Mouse (Mus musculus) kidney, postnatal 36 days (tissue): Measurements from ENCODE around the gene Arvcf.

Experiments used
- DNase-seq, 2 experiments: peaks; one replicate each; pipeline ENCODE4 v3.0.0; 2021 to 2022; ENCODE audit warnings: mixed read lengths in 2 of 2

Arvcf gene

DNA sequence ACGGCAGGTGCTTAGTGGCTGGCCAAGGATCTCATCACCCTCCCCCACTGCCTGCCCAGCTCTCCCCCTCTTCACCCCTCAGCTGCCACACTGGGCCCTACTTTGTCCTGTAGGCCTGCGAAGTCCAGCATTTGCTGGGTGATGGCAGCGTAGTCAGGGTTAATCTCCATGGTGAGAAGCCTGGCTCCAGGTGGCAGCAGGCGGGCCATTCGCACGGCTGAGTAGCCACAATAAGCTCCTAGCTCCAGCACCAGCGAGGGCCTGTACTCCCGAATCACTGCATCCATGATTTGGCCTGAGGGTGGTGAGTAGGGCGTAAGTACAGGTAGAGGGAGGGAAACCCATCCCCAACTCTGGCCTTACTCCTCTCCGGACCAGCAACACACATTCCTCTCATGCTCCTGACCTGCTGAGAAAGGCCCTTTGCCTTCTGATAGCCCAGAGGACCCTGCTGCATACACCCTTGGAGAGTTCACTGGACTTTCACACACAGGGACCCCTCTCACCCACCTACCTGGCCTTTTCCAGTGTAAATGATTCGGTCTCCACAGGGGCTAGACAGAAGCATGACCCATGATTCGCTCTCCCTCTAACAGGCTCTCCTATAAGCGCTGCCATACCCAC lies 63.2 kb downstream of the Arvcf start:
- DNase-seq = peak; percentile 78 to 84

DNA sequence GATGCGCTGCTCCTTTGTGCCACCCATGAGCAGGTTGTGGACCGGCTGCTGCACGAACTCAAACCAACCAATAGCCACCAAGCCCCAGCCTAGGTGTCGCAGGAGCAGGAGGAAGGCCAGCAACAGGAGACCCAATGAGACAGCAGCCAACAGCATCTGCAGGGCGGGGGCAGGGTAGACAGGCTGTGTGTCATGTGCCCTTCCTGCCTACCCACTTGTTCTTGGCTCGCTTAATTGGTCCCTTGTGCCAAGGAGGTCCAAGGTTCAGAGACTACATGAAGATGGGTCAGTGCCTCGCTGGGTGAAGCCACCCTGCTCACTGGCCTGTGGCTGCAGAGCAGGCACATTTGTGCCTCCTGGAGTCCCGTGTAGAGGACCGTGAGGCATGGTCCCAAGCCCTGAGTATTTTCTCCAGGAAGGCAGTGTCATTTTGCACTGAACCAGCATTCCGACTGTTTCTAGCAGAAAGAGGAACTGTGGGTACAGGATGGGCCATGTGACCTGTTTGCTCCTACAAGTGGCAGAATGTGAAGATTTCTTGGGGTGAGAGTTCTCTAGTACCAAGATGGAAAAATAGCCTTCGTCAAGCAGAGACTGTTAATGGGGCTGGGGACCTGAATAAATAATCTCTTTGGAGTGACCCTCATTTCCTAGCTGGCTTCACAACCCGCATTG lies 64.0 kb downstream of the Arvcf start:
- DNase-seq = peak; percentile 89 to 96

DNA sequence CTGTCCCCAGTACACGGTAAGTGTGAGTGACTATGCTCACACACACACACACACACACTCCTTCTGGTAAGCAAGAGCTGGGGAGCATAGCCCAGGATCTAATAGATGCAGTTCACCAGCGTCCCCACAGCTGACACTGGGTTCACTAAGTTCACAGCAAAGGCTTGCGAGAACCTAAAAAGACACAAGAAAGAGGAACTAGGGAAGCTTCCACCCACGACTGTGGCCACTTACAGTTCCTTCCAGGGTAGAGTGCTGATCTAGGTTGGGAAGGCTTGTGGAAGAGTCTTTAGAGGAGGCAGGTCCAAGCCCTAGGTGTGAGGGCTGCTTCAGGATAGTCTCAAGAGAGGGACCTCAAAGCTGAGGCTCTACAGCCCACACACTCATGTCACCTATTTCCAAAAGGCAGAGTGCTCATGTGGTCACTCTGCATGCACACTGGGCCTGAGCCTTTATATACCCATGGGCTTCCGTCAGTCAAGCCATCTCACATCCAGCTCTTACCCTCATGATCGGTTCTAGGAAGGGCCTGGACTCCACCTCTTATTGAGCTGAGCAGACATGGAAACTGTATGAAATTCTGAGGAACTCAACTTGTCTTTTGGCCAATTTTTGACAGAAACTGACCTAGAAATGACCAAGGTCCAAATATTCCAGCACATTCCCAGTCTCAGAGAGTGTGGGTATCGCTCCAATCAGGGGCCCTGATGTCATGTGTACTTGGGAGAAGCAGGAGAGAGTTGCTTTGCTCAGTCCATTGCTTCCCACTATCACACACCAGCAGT lies 65.2 kb downstream of the Arvcf start:
- DNase-seq = no peak

- DNase-seq = peak; percentile 45 to 80
These were observed 68.2 kb downstream of the Arvcf start for GRCm38 (mm10) chr16:18416094-18416761.

DNA sequence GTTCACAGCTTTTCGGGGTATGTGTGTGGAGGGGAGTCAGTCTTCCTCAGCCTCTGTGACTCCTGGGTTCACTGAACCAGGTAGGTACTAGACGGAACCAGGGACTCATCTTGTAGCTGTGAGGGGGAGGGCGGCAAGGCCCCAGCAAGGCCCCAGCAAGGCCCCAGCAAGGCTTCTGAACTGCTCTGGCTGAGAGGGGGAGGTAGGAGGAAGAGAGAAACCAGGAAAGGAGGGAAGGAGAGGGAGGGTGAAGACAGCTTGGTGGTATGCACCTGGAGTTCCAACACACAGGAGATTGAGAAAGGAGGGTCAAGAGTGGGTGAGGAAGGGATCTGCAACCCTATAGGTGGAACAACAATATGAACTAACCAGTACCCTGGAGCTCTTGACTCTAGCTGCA lies 68.9 kb downstream of the Arvcf start:
- no peak for DNase-seq

DNA sequence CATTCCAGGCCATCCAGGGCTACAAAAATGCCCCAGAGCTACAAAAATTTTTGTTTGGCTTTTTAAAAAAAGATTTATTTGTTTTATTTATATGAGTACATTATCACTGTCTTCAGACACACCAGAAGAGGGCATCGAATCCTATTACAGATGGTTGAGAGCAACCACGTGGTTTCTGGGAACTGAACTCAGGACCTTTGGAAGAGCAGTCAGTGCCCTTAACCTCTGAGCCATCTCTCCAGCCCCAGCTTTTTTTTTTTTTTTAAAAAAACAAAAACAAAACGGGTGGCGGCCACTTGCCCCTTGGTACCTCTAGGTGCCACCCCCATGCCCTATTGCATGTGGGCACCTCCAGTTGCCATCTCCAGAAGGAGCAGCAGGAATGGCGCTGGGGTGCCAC lies 69.5 kb downstream of the Arvcf start:
- DNase-seq = no peak

- DNase-seq = no peak
These were observed 71.0 kb downstream of the Arvcf start for GRCm38 (mm10) chr16:18418756-18419602.

GRCm38 (mm10) chr16:18419603-18420026 lies 71.6 kb downstream of the Arvcf start:
- no peak for DNase-seq

- DNase-seq = no peak
These were observed 72.6 kb downstream of the Arvcf start for GRCm38 (mm10) chr16:18420571-18420970.

DNA sequence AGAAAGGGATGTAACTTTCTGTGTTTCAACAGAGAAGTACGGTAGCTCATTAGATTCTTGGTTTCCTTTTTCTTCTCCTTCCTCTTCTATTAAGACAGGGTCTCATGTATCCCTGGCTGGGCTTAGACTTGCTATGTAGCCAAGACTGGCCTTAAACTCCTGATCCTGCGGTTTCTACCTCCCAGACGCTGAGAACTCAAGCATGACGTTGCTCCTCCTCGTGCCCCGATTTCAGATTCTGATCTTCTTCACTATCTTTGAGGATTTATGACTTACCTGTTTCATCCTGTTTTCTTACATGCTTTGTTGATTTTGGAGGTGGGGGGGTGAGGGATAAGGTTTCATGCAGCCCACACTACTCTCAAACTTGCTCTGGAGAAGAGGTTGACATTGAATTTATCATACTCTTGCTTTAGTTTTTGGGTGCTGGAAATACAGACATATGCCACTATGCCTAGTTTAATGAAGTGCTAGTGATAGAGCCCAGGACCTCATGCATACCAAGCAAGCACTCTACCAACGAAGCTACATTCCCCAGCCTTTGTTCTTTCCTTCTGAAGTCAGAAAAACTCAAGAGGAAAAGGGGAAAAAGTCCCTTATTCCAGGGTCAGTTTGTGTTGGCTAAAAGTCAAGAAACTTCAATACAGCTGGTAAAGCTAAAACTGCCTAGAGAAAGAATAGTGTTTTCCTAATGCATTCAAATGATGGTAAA lies 75.4 kb downstream of the Arvcf start:
- DNase-seq = peak; percentile 51

DNA sequence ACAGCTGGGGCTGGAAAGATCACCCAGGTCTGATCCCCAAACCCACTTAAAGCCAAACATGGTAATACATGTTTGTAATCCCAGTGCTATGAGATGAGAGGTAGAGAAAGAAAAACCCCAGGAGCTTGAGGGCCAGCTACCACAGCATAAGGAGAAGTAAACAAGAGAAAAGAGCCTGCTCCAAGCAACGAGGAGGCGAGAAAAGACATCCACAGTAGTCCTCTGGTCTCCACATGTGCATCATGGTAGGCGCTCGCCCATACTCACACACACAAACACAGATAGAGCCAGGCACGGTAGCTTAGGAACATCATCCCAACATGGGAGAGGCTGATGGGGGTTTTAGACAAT lies 75.9 kb downstream of the Arvcf start:
- DNase-seq = no peak

DNA sequence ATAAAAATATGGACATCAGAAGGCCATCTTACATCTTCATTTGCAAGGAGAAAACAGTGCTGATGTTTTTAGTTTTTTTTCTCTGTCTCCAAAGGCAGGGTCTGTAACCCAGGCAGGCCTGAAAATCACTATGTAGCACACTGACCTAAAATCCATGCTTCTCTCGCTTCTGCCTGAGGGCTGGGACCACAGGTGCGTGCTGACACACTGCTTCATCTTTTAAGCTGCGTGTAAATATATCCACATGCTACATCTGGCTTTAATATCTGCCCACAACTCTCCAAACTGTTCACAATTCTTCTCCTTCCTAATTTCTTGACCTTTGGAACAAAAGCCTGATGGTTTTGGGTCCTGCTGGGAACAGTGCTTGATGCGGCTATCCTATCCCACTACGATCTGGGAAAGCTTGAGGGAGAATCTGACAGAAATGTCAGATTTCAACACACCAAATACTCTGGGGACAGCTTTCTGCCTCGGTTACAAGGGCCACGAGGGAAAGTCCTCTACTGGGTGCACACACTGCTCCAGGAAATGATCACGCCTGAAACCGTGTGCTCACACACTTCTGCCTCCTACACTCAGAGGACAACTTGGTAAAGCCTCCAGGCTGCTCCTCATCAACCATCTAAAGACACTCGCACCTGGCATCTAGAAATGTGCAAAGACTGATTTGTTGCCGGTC lies 76.5 kb downstream of the Arvcf start:
- no peak for DNase-seq

DNA sequence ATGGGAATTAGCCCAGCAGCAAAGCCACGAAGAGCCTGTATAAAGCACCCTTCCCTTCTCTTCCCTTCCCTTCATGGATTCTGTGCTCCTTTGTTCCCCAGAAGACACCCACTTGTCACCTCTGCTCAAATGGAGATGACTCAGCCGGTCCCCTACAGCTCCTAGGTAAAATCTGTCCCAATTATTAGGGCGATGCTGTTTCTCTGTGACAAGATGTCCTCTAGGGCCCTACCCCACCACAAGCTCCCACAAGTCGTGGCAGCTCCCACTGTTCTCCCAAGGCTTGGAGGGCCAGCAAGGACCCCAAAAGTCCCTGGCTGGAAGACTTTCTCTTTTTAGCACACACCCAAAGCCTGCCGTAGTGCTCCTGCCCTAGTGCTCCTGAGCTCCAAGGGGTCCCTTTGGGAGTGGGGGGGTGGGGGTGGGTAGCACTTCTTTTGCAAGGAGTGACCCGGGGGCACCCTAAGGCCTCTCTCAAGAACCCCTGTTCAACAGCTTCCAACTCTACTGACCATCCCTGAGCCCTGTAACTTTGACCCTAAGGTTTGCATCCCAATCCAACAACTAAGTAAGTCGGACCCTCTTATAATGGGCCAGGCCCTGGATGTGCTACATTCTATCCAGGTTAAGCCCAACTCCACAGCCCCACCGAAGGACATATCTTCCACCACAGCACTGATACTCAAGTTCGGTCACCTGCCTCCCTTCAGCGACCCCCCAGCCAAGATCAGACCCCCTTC lies 77.7 kb downstream of the Arvcf start:
- no peak for DNase-seq

DNA sequence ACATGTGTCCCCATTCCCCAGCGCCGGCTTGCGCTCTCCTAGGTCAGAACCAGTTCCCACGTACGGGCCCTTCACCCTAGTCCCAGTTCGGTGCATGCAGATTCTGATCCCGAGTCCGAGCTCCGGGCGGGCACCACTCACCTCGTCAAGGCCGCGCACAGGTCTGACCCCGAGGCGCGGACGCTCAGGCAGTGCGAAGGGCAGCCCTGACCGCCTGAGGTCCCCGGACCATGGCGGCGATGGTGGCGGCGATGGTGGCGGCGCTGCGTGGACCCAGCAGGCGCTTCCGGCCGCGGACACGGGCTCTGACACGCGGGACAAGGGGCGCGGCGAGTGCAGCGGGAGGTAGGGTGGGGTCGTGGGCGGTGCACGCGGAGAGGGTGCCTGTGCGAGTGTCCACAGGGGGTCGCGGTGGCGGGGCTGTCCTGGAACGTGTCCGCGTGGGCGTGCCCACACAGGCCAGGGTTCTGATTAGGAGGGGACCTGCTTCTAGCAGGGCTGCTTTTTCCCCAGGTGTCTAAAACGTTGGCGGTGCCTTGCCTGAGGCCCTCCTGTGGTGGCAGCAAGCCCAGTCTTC lies 78.3 kb downstream of the Arvcf start, which contains the start of gene Txnrd2:
Gene Txnrd2, plus strand, starts transcription at position 170 of the 577 bp plus-strand sequence.
- peak; percentile 74 to 87 for DNase-seq

- no peak for DNase-seq
These were observed 78.9 kb downstream of the Arvcf start, which contains the start of gene Comt for GRCm38 (mm10) chr16:18426802-18427280. Gene Comt, minus strand, starts transcription at chr16:18426852.

- DNase-seq = no peak
These were observed 80.1 kb downstream of the Arvcf start for GRCm38 (mm10) chr16:18428011-18428515.

DNA sequence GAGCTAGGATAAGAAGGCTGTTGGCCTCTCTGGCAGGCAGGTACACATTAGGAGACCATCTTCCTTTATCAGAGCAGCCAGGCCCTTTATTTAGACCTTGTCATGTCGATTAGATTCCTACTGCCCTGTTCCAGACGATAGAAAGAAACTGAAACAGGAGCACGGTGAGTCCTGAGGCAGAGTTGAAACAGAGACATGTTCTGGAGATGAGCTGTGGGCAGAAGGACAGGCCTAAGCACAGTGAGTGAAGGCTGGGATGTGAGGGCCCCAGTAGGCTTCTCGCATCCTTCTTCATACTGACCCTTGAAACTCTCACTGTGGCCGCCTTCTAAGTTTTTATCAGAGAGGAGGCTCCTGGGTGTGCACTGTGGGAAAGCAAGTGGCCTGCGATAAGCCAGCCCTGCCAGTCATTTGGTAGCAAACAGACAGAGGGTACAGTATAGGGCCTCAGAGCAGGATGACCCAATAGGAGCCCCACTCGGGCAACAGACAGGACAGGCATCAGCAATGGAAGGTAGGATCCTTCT lies 80.6 kb downstream of the Arvcf start:
- no peak for DNase-seq

- no peak for DNase-seq
These were observed 81.7 kb downstream of the Arvcf start for GRCm38 (mm10) chr16:18429641-18430040.

DNA sequence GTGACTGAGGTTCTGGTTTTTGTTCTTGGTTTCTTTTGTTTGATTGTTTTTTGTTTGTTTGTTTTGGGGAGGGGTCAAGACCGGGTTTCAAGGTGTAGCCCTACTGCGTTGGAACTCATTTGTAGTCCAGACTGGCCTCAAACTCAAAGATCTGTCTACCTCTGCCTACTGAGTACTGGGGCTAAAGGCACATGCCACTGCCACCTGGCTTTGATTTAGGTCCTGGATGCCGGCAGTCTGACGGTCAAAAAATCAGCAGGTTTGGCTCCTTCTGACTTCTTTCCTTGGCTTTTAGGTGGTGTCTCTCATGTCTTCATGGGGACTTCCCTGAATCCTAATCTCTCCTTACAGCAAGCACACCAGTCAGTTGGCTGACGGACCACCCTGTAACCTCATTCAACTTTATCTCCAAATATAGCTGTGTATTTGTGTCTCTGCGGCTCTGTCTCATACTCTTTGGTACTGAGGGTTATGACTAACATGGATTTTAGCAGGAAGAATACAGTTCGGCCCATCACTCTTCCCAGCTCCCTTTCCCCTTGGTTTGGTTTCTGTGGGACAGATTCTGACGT lies 82.7 kb downstream of the Arvcf start:
- DNase-seq = no peak
